ENCODE assay signal across 23 mouse cellular contexts in the genomic region with DNA sequence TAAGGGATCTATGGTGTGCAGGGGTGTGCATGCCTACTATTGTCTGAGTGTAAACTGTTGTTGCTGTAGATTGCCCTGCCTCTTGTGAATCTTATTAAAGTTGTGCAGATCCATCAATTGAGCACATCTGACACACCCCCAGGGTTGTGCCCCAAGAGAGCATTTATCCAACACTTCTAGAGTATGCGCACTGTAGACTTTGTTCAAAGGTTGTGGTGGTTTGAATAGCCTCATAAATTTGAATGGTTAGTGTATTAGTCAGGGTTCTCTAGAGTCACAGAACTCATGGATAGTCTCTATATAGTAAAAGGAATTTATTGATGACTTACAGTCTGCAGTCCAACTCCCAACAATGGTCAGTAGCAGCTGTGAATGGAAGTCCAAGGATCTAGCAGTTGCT. TPM values are rescaled to one million over a fixed set of nuclear protein-coding genes. Genes with fewer than 3 reads are reported as not detected.
"Had no signal": no experiment of that assay in that cellular context is flagged by ENCODE, and none has a peak within 500 bp of the region (broad histone marks: within the 10 kb centered on the region; RNA-seq: fewer than 3 reads in every experiment).

No protein-coding gene starts in this region.

- H3K27ac ChIP-seq: liver, embryonic 15.5 days; macrophage; midbrain, embryonic 10.5 days; midbrain, embryonic 12.5 days; neural tube, embryonic 13.5 days; neural tube, embryonic 15.5 days; stomach, embryonic 15.5 days; stomach, postnatal 0 days had no signal

- ATAC-seq: liver, postnatal 0 days; midbrain, embryonic 16.5 days had no signal

- H3K9me3 ChIP-seq: liver, embryonic 15.5 days; neural tube, embryonic 13.5 days; neural tube, embryonic 15.5 days; stomach, embryonic 15.5 days had no signal

- H3K27me3 ChIP-seq: liver, embryonic 15.5 days; midbrain, embryonic 12.5 days; neural tube, embryonic 13.5 days; neural tube, embryonic 15.5 days; stomach, embryonic 15.5 days had no signal

- DNase-seq: liver, postnatal 0 days; lung, embryonic 14.5 days; lung, postnatal 14 days; lung, postnatal 36 days; midbrain, embryonic 14.5 days; retina, postnatal 1 day; right cerebral cortex, adult 18-20 months; right cerebral cortex, postnatal 25 days; right cerebral cortex, postnatal 4 days; thymus, adult 2 months; thymus, postnatal 25 days; thymus, postnatal 4 days had no signal

- H3K4me2 ChIP-seq: liver, embryonic 15.5 days; lung, embryonic 14.5 days; midbrain, embryonic 12.5 days; neural tube, embryonic 13.5 days; neural tube, embryonic 15.5 days; stomach, embryonic 15.5 days had no signal

- H3K9ac ChIP-seq: liver, embryonic 15.5 days; liver, postnatal 0 days; lung, embryonic 14.5 days; midbrain, embryonic 12.5 days; neural tube, embryonic 13.5 days; neural tube, embryonic 15.5 days; stomach, embryonic 15.5 days had no signal

- H3K4me1 ChIP-seq: neural tube, embryonic 13.5 days; neural tube, embryonic 15.5 days; stomach, embryonic 15.5 days had no signal

- H3K36me3 ChIP-seq: liver, embryonic 15.5 days; midbrain, embryonic 10.5 days; midbrain, embryonic 12.5 days; neural tube, embryonic 13.5 days; neural tube, embryonic 15.5 days; stomach, embryonic 15.5 days had no signal

- H3K4me3 ChIP-seq: liver, embryonic 15.5 days; megakaryocyte, embryonic 14.5 days; midbrain, embryonic 10.5 days; midbrain, embryonic 12.5 days; myocyte; neural tube, embryonic 13.5 days; neural tube, embryonic 15.5 days; stomach, embryonic 15.5 days had no signal

RNA-seq across cellular contexts. Expression of a gene that starts 24.9 kb away (rescaled TPM):
- polyA plus RNA-seq: macrophage had no signal
